Mouse (Mus musculus): Measurements from ENCODE around the gene Bicd2. TPM values are rescaled to one million over a fixed set of nuclear protein-coding genes. Genes with fewer than 3 reads are reported as not detected.

Gene Bicd2
- 32.5 and 34.7 TPM in 2 replicates for polyA plus RNA-seq (2012; rRNA removed)

GRCm38 (mm10) chr13:49341012-49341830 lies at the start of gene Bicd2:
Gene Bicd2 (plus strand): TSS chr13:49341585.

GRCm38 (mm10) chr13:49320040-49320439 lies 21.3 kb upstream of the Bicd2 start, which contains the start of gene Fgd3:
Gene Fgd3 (minus strand): TSS chr13:49320311.

GRCm38 (mm10) chr13:49420754-49421605 lies 79.6 kb downstream of the Bicd2 start, which contains the start of gene Ippk:
Gene Ippk (plus strand): TSS chr13:49421249.

Other genes starting within 250 kb of the Bicd2 start
- 19.8 and 23.7 TPM in 2 replicates for gene Wnk2, start 193.6 kb upstream of the Bicd2 start, polyA plus RNA-seq (2012; rRNA removed)
- 26.9 and 29.9 TPM in 2 replicates for gene Ninj1, start 154.1 kb upstream of the Bicd2 start, polyA plus RNA-seq (2012; rRNA removed)
- gene Card19, start 125.5 kb upstream of the Bicd2 start, polyA plus RNA-seq (2012; rRNA removed), result 13.6 and 22.5 TPM in 2 replicates
- gene Susd3, start 92.9 kb upstream of the Bicd2 start, polyA plus RNA-seq (2012; rRNA removed), result 0.35 and 0.87 TPM in 2 replicates
- 3.3 and 3.5 TPM in 2 replicates for gene Fgd3, start 21.3 kb upstream of the Bicd2 start, polyA plus RNA-seq (2012; rRNA removed)
- 8.7 and 10.4 TPM in 2 replicates for gene Ippk, start 79.7 kb downstream of the Bicd2 start, polyA plus RNA-seq (2012; rRNA removed)
- 0.30 and 0.36 TPM in 2 replicates for gene Tes3-ps, start 151.7 kb downstream of the Bicd2 start, polyA plus RNA-seq (2012; rRNA removed)
- gene Ecm2, start 163.2 kb downstream of the Bicd2 start, polyA plus RNA-seq (2012; rRNA removed), result 1.00 and 1.0 TPM in 2 replicates
- gene Aspn, start 202.9 kb downstream of the Bicd2 start, polyA plus RNA-seq (2012; rRNA removed), result 0.22 and 0.41 TPM in 2 replicates
- gene Omd, start 240.9 kb downstream of the Bicd2 start, polyA plus RNA-seq (2012; rRNA removed), result 0.19 TPM in 1 of 2 replicates, not detected in the other